Mouse (Mus musculus) heart, embryonic 10.5 days (tissue): Measurements from ENCODE around the gene Gm13289. TPM values are rescaled to one million over a fixed set of nuclear protein-coding genes. Genes with fewer than 3 reads are reported as not detected.
"Not testable (repeated sequence)": the region's sequence is repeated elsewhere in the genome, so short reads cannot be mapped to it uniquely, and the experiment has no call there.

Experiments used
- DNase-seq: peaks from one replicate; pipeline ENCODE4 v3.0.0-alpha.2; 2017; ENCODE audit warnings: low spot score
- H3K27ac ChIP-seq: fragments of 300-500 bp; sonication (generic); 2 replicates; pipeline ENCODE4 v1.5.1; 2016; ENCODE audit warnings: mild to moderate bottlenecking
- H3K27me3 ChIP-seq: fragments of 300-500 bp; sonication (generic); 2 replicates; pipeline ENCODE4 v1.6.1; 2016; ENCODE audit warnings: mild to moderate bottlenecking; ENCODE audit not compliant: poor library complexity, insufficient read depth, severe bottlenecking
- H3K36me3 ChIP-seq: fragments of 300-500 bp; sonication (generic); 2 replicates; pipeline ENCODE4 v1.6.1; 2016; ENCODE audit warnings: mild to moderate bottlenecking, moderate library complexity
- H3K4me1 ChIP-seq: fragments of 300-500 bp; sonication (generic); 2 replicates; pipeline ENCODE4 v1.6.1; 2016; ENCODE audit warnings: mild to moderate bottlenecking
- H3K4me3 ChIP-seq: fragments of 300-500 bp; sonication (generic); 2 replicates; pipeline ENCODE4 v1.5.1; 2016; ENCODE audit warnings: mild to moderate bottlenecking, moderate library complexity
- H3K9me3 ChIP-seq: fragments of 300-500 bp; sonication (generic); 2 replicates; pipeline ENCODE4 v1.6.1; 2016; ENCODE audit warnings: mild to moderate bottlenecking, moderate library complexity
- WGBS: fragments of 180-500 bp; shearing (Covaris S2); methylation state at CpG from one replicate; pipeline ENCODE4 v1.1.7; 2016; 5-methylcytosine and 5-hydroxymethylcytosine counted together
- polyA plus RNA-seq: library from polyadenylated mRNA; unstranded; fragments of >200 nt; fragmentation: Nextera tagmentation; extraction: Ambion mirVana; gene quantifications from 2 replicates; pipeline ENCODE4 v1.2.1, GENCODE M21; 2016

Gene Gm13289
- polyA plus RNA-seq = not detected in 2 replicates

DNA sequence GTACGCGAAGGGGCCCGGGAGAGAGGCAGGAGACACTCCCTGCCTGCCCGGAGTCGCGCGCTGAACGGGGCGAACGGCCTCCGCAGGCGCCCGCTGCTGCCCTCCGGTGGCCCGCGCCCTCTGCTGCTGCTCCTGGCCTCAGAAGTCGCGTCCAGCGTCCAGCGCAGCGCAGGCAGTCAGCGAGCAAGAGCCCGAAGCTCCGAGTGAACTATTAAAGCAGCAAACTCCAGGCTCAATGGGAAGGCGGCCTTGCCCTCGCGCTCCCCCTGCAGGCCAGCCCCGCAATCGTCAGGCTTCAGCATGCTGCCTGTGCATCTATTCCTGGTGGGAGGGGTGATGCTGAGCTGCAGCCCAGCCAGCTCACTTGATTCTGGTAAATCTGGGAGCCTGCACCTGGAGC lies at the start of gene Gm13289:
Gene Gm13289 (plus strand): TSS at position 301 of the 400 bp plus-strand sequence.
- not testable (repeated sequence) for H3K4me3 ChIP-seq, H3K27me3 ChIP-seq, H3K36me3 ChIP-seq, H3K4me1 ChIP-seq, H3K27ac ChIP-seq, DNase-seq, H3K9me3 ChIP-seq
- WGBS = no CpG with 5 or more reads among the region's 29 CpGs

DNA sequence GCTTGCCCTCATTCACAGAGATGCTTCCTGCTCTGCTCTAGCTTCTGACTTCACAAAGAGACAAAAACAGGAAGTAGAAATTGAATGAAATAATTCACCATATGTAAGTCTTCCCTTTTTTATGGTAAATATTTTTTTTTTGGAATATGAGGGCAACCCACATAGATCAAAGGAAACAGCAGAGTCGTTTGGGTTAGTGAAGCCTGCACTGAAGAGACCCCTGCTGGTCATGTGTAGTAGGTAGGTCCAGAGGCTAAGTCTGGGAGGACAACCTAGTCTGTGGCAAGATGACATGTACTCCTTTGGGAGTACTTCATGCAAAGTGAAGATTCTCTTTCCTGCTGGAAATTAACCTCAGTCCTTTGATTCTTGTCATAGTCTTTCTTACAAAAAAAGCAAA lies 49.4 kb upstream of the Gm13289 start:
- H3K4me3 ChIP-seq = no peak overlapping the region
- H3K27me3 ChIP-seq = no peaks in the 10 kb centered on the region
- H3K4me1 ChIP-seq = no peaks in the 10 kb centered on the region
- no peaks in the 10 kb centered on the region for H3K36me3 ChIP-seq
- no peak for DNase-seq
- 4% methylated on average over 1 of the region's 1 CpGs for WGBS
- no peaks in the 10 kb centered on the region for H3K9me3 ChIP-seq
- H3K27ac ChIP-seq = no peak overlapping the region

DNA sequence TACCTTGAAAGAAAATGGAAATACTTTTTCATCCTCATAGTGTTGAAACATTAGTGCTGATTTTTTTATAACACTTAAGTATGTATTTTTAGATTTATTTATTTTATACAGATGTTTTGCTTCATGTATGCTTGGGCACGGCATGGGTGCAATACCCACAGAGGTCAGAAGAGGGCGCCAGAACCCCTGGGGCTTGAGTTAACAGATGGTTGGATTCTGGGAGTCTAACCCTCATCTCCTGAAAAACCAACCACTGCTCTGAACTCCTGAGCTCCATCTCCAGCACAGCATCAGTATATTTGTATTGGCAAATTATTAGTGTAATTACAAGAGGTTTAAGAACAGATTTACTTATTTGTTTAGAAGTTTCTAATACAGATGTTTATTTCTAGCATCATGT lies 38.2 kb upstream of the Gm13289 start:
- Histone ChIP-seq H3K36me3 (no peaks in the 10 kb centered on the region), H3K4me3 (no peak overlapping the region), H3K9me3 (no peaks in the 10 kb centered on the region), H3K27ac (no peak overlapping the region), H3K4me1 (no peaks in the 10 kb centered on the region), H3K27me3 (no peaks in the 10 kb centered on the region)
- WGBS = 5% methylated on average over 2 of the region's 2 CpGs
- peak; percentile 82 for DNase-seq

DNA sequence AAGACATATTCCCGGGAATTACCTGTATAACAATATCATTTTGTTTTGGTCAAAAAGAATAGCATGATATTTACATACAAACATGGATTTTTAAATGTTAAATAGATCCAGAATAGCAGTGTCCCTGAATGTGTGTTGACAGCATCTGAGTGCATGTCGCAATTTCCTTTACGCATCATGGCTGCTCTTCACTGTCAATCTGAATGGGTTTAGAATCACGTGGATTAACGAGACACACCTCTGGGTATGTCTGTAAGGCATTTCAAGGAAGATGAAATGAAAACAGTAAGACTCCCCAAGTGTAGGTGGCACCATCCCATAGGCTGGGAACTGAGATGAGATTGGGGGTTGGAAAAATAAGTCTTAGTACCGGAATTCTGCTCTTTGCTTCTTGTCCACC lies 37.7 kb upstream of the Gm13289 start:
- no peaks in the 10 kb centered on the region for H3K27me3 ChIP-seq
- H3K9me3 ChIP-seq = no peaks in the 10 kb centered on the region
- DNase-seq = no peak
- H3K4me3 ChIP-seq = no peak overlapping the region
- no peaks in the 10 kb centered on the region for H3K4me1 ChIP-seq
- no peaks in the 10 kb centered on the region for H3K36me3 ChIP-seq
- no peak overlapping the region for H3K27ac ChIP-seq
- 83% methylated on average over 6 of the region's 6 CpGs for WGBS

DNA sequence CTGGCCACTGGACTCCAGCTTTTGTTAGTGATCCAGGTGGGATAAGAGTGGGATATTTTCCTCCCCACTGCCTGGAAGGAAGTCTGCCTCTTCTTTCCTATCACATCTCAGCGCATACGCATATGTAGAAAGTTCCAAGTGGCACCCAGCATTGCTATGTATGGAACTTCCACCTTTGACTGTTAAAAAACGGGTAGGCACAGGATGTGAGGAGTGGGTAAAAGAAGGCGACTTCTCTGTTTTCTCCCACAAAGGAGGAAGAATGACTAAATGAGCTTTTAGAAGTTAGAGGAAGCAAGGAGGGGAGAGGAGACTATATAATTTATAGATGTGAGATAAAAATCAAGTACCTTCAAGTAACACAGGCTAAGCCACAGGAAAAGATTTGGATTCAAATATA lies 35.3 kb upstream of the Gm13289 start:
- no peaks in the 10 kb centered on the region for H3K36me3 ChIP-seq
- 79% methylated on average over 4 of the region's 4 CpGs for WGBS
- no peak for DNase-seq
- no peaks in the 10 kb centered on the region for H3K4me1 ChIP-seq
- no peak overlapping the region for H3K27ac ChIP-seq
- no peaks in the 10 kb centered on the region for H3K9me3 ChIP-seq
- no peak overlapping the region for H3K4me3 ChIP-seq
- H3K27me3 ChIP-seq = no peaks in the 10 kb centered on the region

DNA sequence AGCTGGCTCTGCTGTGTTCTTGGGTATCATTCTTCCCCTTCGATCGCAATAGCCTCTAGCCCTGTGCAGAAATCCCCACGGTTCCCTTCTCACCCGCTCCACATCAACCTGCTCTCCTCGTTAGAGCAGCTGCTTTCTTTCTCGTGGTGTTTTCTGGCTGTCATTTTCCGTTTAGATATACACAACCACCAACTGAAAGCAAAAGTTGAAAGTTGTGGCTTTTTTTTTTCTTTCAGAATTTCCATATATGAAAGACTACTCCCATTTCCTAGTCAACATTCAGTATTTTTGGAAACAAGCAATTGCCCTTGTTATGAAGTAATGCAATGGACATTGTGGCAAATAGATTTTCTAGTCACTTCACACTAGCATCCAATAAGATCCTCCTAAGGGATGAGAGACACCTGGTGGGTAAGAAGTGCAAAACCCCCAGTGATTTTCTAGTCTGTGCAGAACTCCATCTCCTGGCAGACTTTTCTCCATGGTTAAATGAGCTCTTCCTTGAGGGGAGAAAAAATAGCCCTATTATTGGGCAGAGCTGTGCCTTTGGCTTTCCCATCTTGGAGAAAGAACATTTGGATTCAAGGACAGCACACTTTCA lies 33.9 kb upstream of the Gm13289 start:
- H3K36me3 ChIP-seq = no peaks in the 10 kb centered on the region
- H3K27me3 ChIP-seq = no peaks in the 10 kb centered on the region
- no peaks in the 10 kb centered on the region for H3K9me3 ChIP-seq
- H3K27ac ChIP-seq = no peak overlapping the region
- WGBS = 76% methylated on average over 7 of the region's 7 CpGs
- DNase-seq = no peak
- no peaks in the 10 kb centered on the region for H3K4me1 ChIP-seq
- H3K4me3 ChIP-seq = no peak overlapping the region

DNA sequence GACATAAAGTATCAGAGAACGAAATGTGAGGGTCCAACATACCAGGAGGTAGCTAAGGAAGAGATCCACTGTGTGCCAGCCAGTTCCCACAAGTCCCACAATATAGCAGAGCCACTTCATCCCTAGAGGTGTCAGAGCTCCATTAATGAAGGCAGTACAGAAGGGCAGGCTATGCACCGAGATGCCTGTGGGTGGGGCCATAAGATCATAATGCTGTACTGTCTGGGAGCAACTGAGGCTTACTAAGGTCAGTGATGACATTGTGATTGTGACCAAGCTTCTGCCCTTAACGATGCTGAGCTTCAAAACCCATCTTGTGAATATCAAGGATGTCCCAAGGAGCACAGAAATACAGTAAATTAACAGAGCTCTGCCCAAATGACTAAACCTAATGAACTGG lies 32.5 kb upstream of the Gm13289 start:
- no peak overlapping the region for H3K4me3 ChIP-seq
- no peak overlapping the region for H3K27ac ChIP-seq
- no peak for DNase-seq
- no peaks in the 10 kb centered on the region for H3K36me3 ChIP-seq
- 68% methylated on average over 3 of the region's 3 CpGs for WGBS
- no peaks in the 10 kb centered on the region for H3K4me1 ChIP-seq
- H3K9me3 ChIP-seq = no peaks in the 10 kb centered on the region
- no peaks in the 10 kb centered on the region for H3K27me3 ChIP-seq

DNA sequence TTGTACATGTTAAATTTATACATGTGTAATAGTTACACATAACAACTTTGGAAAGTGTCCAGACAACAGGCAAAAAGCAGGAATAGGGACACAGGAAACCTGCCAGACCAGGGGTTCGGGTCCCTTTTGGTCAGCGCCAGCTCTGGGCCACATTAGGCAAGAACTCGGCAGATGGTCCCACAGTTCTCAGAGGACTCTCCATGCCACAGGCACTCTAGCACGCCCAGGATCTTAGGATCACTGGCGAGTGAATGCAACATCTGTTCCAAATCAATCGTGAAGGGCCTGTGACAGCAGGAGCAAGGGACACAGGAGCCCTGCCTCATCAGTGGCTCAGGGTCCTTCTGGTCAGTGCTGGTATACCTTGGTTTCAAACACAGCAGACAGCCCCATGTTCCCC lies 26.8 kb upstream of the Gm13289 start:
- Histone ChIP-seq H3K4me3 (no peak overlapping the region), H3K36me3 (no peaks in the 10 kb centered on the region), H3K27ac (no peak overlapping the region), H3K27me3 (no peaks in the 10 kb centered on the region), H3K4me1 (no peaks in the 10 kb centered on the region), H3K9me3 (no peaks in the 10 kb centered on the region)
- DNase-seq = no peak
- 56% methylated on average over 6 of the region's 6 CpGs for WGBS

DNA sequence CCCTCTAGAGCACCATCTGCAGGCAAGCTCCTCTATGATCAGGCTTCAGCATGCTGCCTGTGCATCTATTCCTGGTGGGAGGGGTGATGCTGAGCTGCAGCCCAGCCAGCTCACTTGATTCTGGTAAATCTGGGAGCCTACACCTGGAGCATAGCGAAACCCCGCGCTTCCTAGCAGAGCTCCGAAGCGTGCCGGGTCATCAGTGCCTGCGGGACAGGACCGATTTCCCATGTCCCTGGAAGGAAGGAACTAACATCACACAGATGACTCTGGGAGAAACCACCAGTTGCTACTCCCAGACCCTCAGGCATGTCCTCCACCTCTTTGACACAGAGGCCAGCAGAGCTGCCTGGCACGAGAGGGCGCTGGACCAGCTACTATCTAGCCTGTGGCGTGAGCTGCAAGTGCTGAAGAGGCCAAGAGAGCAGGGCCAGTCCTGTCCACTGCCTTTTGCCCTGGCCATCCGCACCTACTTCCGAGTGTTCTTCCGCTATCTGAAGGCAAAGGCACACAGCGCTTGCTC lies 21.8 kb upstream of the Gm13289 start, which contains the start of gene Gm13271:
Gene Gm13271 (plus strand): TSS at position 51 of the 523 bp plus-strand sequence.
- not testable (repeated sequence) for H3K27ac ChIP-seq, H3K4me3 ChIP-seq, H3K36me3 ChIP-seq, H3K9me3 ChIP-seq, DNase-seq, H3K4me1 ChIP-seq, H3K27me3 ChIP-seq
- 63% methylated on average over 15 of the region's 15 CpGs for WGBS

DNA sequence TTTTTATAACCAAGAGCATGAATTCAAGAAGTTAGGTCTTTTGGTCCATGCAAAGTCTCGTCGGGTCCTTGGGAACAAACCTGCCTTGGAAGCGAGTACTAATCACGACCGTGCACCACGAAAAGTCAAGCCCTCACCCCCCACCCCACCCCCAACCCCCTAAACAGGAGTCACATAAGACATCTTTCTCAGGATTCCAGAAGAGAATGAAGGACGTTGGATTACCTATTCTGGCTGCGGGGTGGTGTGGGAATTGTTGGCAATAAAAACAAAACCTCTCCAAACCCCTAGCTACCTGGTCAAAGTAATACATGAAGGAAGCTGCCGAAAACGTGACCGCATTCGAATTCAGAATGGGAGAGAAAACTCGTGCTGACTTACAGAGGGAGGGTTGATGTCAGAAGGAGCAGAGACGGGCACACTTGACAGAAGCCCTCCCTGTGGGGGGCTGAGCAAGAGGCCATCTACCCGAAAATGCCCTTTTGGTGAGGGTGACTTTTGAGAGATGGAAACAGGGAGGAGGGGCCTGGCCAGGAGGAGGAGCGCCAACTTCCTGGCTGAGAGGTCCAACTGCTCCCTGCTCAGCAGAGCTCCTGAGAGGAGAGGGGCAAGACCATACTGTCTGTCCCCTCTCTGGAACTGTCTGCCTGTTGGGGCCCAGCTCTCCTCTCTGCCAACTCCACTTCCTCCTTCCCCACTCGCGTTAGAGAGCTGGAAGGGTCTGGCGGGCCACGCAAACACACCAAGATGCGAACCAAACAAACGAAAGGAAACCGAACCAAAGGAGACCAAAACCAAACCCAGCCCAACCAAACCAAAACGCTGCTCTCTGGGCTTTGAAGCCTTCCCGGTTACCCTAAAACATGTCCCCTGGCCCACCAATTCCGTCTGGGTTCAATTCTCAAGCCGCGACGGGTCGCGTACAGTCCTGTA lies 19.9 kb upstream of the Gm13289 start:
- peak overlapping the region; percentile 64 for H3K4me3 ChIP-seq
- H3K36me3 ChIP-seq, H3K27me3 ChIP-seq, H3K9me3 ChIP-seq, H3K4me1 ChIP-seq: not testable (repeated sequence)
- peak; percentile 78 for DNase-seq
- peak overlapping the region; percentile 88 for H3K27ac ChIP-seq
- 11% methylated on average over 29 of the region's 31 CpGs for whole genome bisulfite sequencing

DNA sequence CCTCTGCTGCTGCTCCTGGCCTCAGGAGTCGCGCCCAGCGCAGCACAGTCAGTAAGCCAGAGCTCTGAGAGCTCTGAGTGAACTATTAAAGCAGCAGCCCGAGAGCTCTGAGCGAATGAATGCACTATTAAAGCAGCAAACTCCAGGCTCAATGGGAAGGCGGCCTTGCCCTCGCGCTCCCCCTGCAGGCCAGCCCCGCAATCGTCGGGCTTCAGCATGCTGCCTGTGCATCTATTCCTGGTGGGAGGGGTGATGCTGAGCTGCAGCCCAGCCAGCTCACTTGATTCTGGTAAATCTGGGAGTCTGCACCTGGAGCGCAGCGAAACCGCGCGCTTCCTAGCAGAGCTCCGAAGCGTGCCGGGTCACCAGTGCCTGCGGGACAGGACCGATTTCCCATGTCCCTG lies 19.1 kb upstream of the Gm13289 start:
- H3K4me1 ChIP-seq, H3K36me3 ChIP-seq, H3K9me3 ChIP-seq, H3K27me3 ChIP-seq: not testable (repeated sequence)
- 1% methylated on average over 20 of the region's 21 CpGs for WGBS
- peak overlapping the region; percentile 64 for H3K4me3 ChIP-seq
- peak overlapping the region; percentile 88 for H3K27ac ChIP-seq
- peak; percentile 93 for DNase-seq

DNA sequence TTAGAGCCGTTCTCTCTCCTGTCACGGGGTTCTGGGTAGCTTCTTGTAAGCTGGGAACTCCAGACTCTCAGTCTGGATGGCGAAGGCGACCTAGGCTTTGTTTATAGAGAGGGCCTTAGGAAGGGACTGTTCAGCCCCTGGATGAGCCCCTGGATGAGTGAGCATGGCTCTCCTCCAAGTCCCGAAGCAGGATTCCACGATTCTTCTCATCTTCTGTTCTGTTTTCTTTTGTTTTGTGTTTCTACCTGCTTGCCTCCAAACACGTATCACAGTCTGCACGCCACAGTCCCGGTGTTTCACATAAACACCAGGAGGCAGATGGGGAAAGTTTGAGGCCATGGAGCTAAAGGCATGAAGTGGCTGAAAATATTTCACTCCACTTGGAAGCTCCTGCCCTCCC lies 18.0 kb upstream of the Gm13289 start:
- not testable (repeated sequence) for H3K36me3 ChIP-seq, H3K27me3 ChIP-seq, H3K4me1 ChIP-seq, H3K4me3 ChIP-seq, H3K27ac ChIP-seq, H3K9me3 ChIP-seq, DNase-seq
- WGBS = 79% methylated on average over 9 of the region's 9 CpGs

DNA sequence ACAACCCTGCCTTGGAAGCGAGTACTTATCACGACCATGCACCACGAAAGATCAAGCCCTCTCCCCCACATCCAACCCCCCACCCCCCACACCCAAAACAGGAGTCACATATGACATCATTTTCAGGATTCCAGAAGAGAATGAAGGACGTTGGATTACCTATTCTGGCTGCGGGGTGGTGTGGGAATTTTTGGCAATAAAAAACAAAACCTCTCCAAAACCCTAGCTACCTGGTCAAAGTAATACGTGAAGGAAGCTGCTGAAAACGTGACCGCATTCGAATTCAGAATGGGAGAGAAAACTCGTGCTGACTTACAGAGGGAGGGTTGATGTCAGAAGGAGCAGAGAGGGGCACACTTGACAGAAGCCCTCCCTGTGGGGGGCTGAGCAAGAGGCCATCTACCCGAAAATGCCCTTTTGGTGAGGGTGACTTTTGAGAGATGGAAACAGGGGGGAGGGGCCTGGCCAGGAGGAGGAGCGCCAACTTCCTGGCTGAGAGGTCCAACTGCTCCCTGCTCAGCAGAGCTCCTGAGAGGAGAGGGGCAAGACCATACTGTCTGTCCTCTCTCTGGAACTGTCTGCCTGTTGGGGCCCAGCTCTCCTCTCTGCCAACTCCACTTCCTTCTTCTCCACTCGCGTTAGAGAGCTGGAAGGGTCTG lies 17.0 kb upstream of the Gm13289 start, which contains the start of gene Gm13283:
Gene Gm13283 (plus strand): TSS at position 510 of the 659 bp plus-strand sequence.
- not testable (repeated sequence) for H3K4me1 ChIP-seq, H3K27ac ChIP-seq, DNase-seq, H3K27me3 ChIP-seq, H3K9me3 ChIP-seq, H3K36me3 ChIP-seq
- WGBS = 16% methylated on average over 10 of the region's 14 CpGs
- H3K4me3 ChIP-seq = peak within 1 kb of the TSS; percentile 44
